Mouse (Mus musculus) heart, embryonic 11.5 days (tissue): ENCODE measurements around the gene Cela3b. TPM values are rescaled to one million over a fixed set of nuclear protein-coding genes. Genes with fewer than 3 reads are reported as not detected.
A peak's percentile ranks its signal among the peaks of the same experiment; 100 is the strongest.

ENCODE experiments used
- ATAC-seq: fragments of 200-750 bp; cut with Nextera tagmentation; replicated peaks from 2 replicates; pipeline ENCODE4 v1.8.0; 2017; ENCODE audit warnings: moderate library complexity; ENCODE audit not compliant: insufficient number of reproducible peaks, low FRiP score, low TSS enrichment
- H3K27ac ChIP-seq: fragments of 300-500 bp; sonication (generic); 2 replicates; pipeline ENCODE4 v1.5.1; 2014; ENCODE audit warnings: mild to moderate bottlenecking, low read depth, low read length
- H3K27me3 ChIP-seq: fragments of 300-500 bp; sonication (generic); 2 replicates; pipeline ENCODE4 v1.6.1; 2014; ENCODE audit warnings: mild to moderate bottlenecking, low read length, mixed read lengths; ENCODE audit not compliant: control insufficient read depth, insufficient read depth
- H3K36me3 ChIP-seq: fragments of 300-500 bp; sonication (generic); 2 replicates; pipeline ENCODE4 v1.6.1; 2014; ENCODE audit warnings: mild to moderate bottlenecking, low read length, moderate library complexity, mixed read lengths; ENCODE audit not compliant: control insufficient read depth, insufficient read depth
- H3K4me1 ChIP-seq: fragments of 300-500 bp; sonication (generic); 2 replicates; pipeline ENCODE4 v1.6.1; 2014; ENCODE audit warnings: low read length; ENCODE audit not compliant: control insufficient read depth, insufficient read depth
- H3K4me2 ChIP-seq: fragments of 300-500 bp; sonication (generic); 2 replicates; pipeline ENCODE4 v1.6.1; 2014; ENCODE audit warnings: mild to moderate bottlenecking, moderate library complexity
- H3K4me3 ChIP-seq: fragments of 300-500 bp; sonication (generic); 2 replicates; pipeline ENCODE4 v1.5.1; 2014; ENCODE audit warnings: low read depth, low read length
- H3K9ac ChIP-seq: fragments of 300-500 bp; sonication (generic); 2 replicates; pipeline ENCODE4 v1.6.1; 2014; ENCODE audit warnings: mild to moderate bottlenecking, low read depth, low read length, moderate library complexity
- H3K9me3 ChIP-seq: fragments of 300-500 bp; sonication (generic); replicated peaks from 2 replicates; pipeline ENCODE4 v1.6.1; 2016; ENCODE audit warnings: low read length; ENCODE audit not compliant: control insufficient read depth
- WGBS: fragments of 180-500 bp; shearing (Covaris S2); extraction: QIAGEN DNeasy Blood & Tissue Kit; methylation state at CpG from one replicate; pipeline ENCODE4 v1.1.7; 2014; ENCODE audit not compliant: insufficient replicate concordance; 5-methylcytosine and 5-hydroxymethylcytosine counted together
- polyA plus RNA-seq: library from polyadenylated mRNA; unstranded; fragments of >200 nt; fragmentation: Nextera tagmentation; extraction: Ambion mirVana; gene quantifications from 2 replicates; pipeline ENCODE4 v1.2.1, GENCODE M21; 2014

The Cela3b gene
- polyA plus RNA-seq, 1 experiment from 2014 or later = not detected

DNA sequence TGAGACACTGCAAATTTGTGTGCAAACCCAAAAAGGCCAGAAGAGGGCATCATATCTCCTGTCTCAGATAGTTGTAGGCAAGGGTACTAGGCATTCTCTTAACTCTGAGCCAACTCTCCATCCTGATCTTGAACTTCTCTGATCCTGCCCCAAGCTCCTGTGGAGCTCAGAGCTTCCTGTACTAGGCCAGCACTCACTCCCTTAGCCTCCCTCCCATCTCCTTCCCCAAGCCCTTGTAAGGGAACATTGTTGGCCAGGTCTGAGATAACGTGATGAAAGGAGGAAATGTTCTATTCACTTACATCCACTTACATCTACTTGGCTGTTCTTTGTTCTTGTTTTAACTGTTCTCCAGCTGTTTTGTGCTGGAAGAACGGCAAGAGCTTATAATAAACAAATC, 53.6 kb downstream of the Cela3b start:
- no peak overlapping the region for H3K4me2 ChIP-seq
- H3K4me3 ChIP-seq = no peak overlapping the region
- H3K4me1 ChIP-seq = peaks cover 24% of the 10 kb centered on the region
- WGBS = 37% methylated on average over 2 of the region's 2 CpGs
- H3K9me3 ChIP-seq = no peaks in the 10 kb centered on the region
- no peaks in the 10 kb centered on the region for H3K27me3 ChIP-seq
- H3K9ac ChIP-seq = no peak overlapping the region
- no peak overlapping the region for H3K27ac ChIP-seq
- H3K36me3 ChIP-seq = no peaks in the 10 kb centered on the region
- ATAC-seq = no peak

GRCm38 (mm10) chr4:137375314-137376278, 54.7 kb downstream of the Cela3b start:
- Histone ChIP-seq H3K4me1 (peaks cover 20% of the 10 kb centered on the region), H3K9ac (peak overlapping the region; percentile 52; the same call in 1 of the 2 replicates), H3K36me3 (no peaks in the 10 kb centered on the region), H3K27ac (peak overlapping the region; percentile 2; the same call in 1 of the 2 replicates), H3K27me3 (no peaks in the 10 kb centered on the region), H3K4me2 (peak overlapping the region; percentile 30), H3K9me3 (no peaks in the 10 kb centered on the region), H3K4me3 (no peak overlapping the region)
- WGBS = 40% methylated on average over 19 of the region's 19 CpGs
- no peak for ATAC-seq

GRCm38 (mm10) chr4:137373711-137374110, 56.6 kb downstream of the Cela3b start:
- ATAC-seq = no peak
- WGBS = 48% methylated on average over 6 of the region's 6 CpGs
- peaks cover 26% of the 10 kb centered on the region; the same call in 1 of the 2 replicates for H3K4me1 ChIP-seq
- no peaks in the 10 kb centered on the region for H3K36me3 ChIP-seq
- no peaks in the 10 kb centered on the region for H3K9me3 ChIP-seq
- H3K27ac ChIP-seq = no peak overlapping the region
- H3K4me2 ChIP-seq = no peak overlapping the region
- H3K9ac ChIP-seq = no peak overlapping the region
- no peaks in the 10 kb centered on the region for H3K27me3 ChIP-seq
- H3K4me3 ChIP-seq = no peak overlapping the region

GRCm38 (mm10) chr4:137371596-137372523, 58.5 kb downstream of the Cela3b start:
- WGBS = 83% methylated on average over 16 of the region's 16 CpGs

More at GRCm38 (mm10) chr4:137371596-137372523, 58.5 kb downstream of the Cela3b start:
- Histone ChIP-seq H3K36me3 (no peaks in the 10 kb centered on the region), H3K27ac (no peak overlapping the region), H3K4me1 (peaks cover 34% of the 10 kb centered on the region), H3K4me3 (no peak overlapping the region), H3K9ac (no peak overlapping the region), H3K9me3 (no peaks in the 10 kb centered on the region), H3K4me2 (no peak overlapping the region), H3K27me3 (no peaks in the 10 kb centered on the region)
- no peak for ATAC-seq

Other genes with a start within 250 kb of the Cela3b start
- 2.2 and 2.9 TPM in 2 replicates for gene Wnt4, start 153.1 kb downstream of the Cela3b start, polyA plus RNA-seq
- gene Cdc42, start 72.8 kb downstream of the Cela3b start, polyA plus RNA-seq = 525 and 599 TPM in 2 replicates
- gene Cela3a, start 20.7 kb downstream of the Cela3b start, polyA plus RNA-seq = not detected in 2 replicates
- gene 1700013G24Rik, start 22.7 kb upstream of the Cela3b start, polyA plus RNA-seq = not detected in 2 replicates
- 55.5 and 56.4 TPM in 2 replicates for gene Hspg2, start 38.2 kb upstream of the Cela3b start, polyA plus RNA-seq
- gene Ldlrad2, start 144.0 kb upstream of the Cela3b start, polyA plus RNA-seq = not detected in 2 replicates
- gene Usp48, start 163.2 kb upstream of the Cela3b start, polyA plus RNA-seq = 45.0 and 50.1 TPM in 2 replicates
- gene Rap1gap, start 234.2 kb upstream of the Cela3b start, polyA plus RNA-seq = 3.3 and 5.1 TPM in 2 replicates